Comparison of ENCODE assay signal across 8 mouse cellular contexts in the genomic region with DNA sequence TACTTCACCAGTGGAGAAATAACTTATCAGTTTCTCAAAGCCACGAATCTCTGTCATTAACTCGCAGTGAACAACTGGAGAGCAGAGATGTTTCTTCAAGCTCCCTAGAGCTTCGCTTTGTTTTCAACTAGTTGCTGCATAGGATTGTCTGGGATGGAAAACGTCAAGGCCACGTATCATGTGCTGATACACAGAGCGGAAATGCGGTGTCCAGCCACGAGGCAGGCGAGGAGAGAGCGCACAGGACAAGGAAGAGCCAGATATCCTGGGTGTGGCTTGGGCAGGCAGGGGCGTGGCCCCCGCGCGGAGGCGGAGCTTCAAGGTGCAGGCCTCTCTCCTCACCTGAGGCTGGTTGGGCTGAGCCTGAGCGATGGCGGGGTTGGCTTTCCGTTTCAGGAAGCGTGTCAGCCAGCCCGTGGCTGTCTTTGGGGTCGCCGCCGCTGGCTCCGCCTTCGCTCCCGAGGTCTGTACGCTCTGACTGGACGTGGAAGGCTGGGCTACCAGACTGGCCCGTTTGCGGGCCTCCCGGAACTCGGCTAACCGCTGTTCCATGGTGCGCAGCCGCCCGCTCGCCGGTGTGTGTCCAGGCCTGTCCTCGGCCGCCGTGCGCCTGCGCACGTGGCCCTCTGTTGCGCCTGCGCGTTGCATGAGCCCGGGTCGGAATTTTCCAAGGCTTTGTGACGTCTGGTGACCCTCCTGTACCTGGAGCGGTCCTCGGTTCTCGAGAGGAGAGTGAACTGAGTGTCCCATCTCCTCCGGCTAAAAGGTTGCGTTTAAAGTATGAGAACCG. TPM values are rescaled to one million over a fixed set of nuclear protein-coding genes. Genes with fewer than 3 reads are reported as not detected.
DNase-seq lines count a peak whose midpoint lies in the region; ATAC-seq and TF ChIP-seq lines count a peak whose summit lies in the region.

No protein-coding gene starts in this region.

- peak; percentile 81 to 88 for DNase-seq in gastrocnemius, adult 8-10 months (ENCODE audit: low spot score in 2 of 2)
- peak; percentile 77 for DNase-seq in hindlimb bud, embryonic 11.5 days (ENCODE audit: extremely low spot score, low read depth, low spot score)
- DNase-seq in left cerebral cortex, adult 8-10 months (ENCODE audit: low spot score in 2 of 2), result peak; percentile 90 to 91
- DNase-seq in right cerebral cortex, postnatal 10 days (ENCODE audit: low spot score in 2 of 2), result peak; percentile 93
- DNase-seq in urinary bladder, postnatal 25 days (ENCODE audit: low spot score), result peak; percentile 91

- peaks cover 2% of the 10 kb centered on the region for H3K4me1 ChIP-seq in cortical plate, adult 2 months (ENCODE audit: control insufficient read depth, insufficient read depth, low read length)
- peaks cover 37% of the 10 kb centered on the region for H3K4me1 ChIP-seq in megakaryocyte, embryonic 14.5 days

- peaks cover 6% of the 10 kb centered on the region for H3K36me3 ChIP-seq in megakaryocyte, embryonic 14.5 days (replicated peaks; ENCODE audit: low read length)

- peak overlapping the region; percentile 86 for H3K4me3 ChIP-seq in cortical plate, adult 2 months (ENCODE audit: insufficient read depth, low read length)
- H3K4me3 ChIP-seq in megakaryocyte, embryonic 14.5 days (replicated peaks), result peak overlapping the region; percentile 94

- no peaks in the 10 kb centered on the region for H3K9me3 ChIP-seq in megakaryocyte, embryonic 14.5 days

- TF ChIP-seq POLR2A in cortical plate, adult 2 months (IDR thresholded peaks at IDR 0.05; ENCODE audit: extremely low read depth, insufficient read depth, low read length), result peak; percentile 61; the same call in 1 of the 2 replicates

- peak overlapping the region; percentile 85 for H3K27ac ChIP-seq in cortical plate, adult 2 months (ENCODE audit: insufficient read depth, low read length)

- peak; percentile 96 for ATAC-seq in activated CD4-positive, CD25-positive, alpha-beta regulatory T cell, adult 4 months

- no peak for TF ChIP-seq CTCF in cortical plate, adult 2 months (IDR thresholded peaks at IDR 0.05; ENCODE audit: extremely low read depth, insufficient read depth, low read length)

- peaks cover 2% of the 10 kb centered on the region for H3K27me3 ChIP-seq in megakaryocyte, embryonic 14.5 days (replicated peaks)

RNA-seq across cellular contexts. Expression of gene Saysd1, which starts 55.6 kb away (rescaled TPM):
- 10 to 100 TPM; 23.7 to 37.7 TPM for polyA plus RNA-seq in activated CD4-positive, CD25-positive, alpha-beta regulatory T cell, adult 4 months (2017; shearing (Covaris generic))
- 8.2 and 8.3 TPM in 2 replicates for polyA plus RNA-seq in cortical plate, adult 2 months (2012; rRNA removed)
- total RNA-seq in gastrocnemius, adult 8-10 months (2022), result 1 to 10 TPM; 2.8 to 3.9 (median 3.1) TPM
- total RNA-seq in left cerebral cortex, adult 8-10 months (2022), result 1 to 10 TPM; 3.3 to 4.4 (median 4.0) TPM
- 9.9 and 29.2 TPM in 2 replicates for polyA plus RNA-seq in megakaryocyte, embryonic 14.5 days (2012; ENCODE audit: insufficient read depth, low replicate concordance)

Comparison
In these comparisons a context has a peak if more than half of its experiments do, and no peak if none do; other contexts are left out.
1. Peak in every context shown above with its lines: DNase-seq, ATAC-seq, H3K4me3 ChIP-seq and H3K27ac ChIP-seq.